ENCODE assay signal across 10 mouse cellular contexts in genomic region chr1:25510321-25511055, GRCm38 (mm10).
DNase-seq lines count a peak whose midpoint lies in the region; ATAC-seq and TF ChIP-seq lines count a peak whose summit lies in the region.
"Had no signal": no experiment of that assay in that cellular context is flagged by ENCODE, and none has a peak within 500 bp of the region (broad histone marks: within the 10 kb centered on the region; RNA-seq: fewer than 3 reads in every experiment).

No protein-coding gene starts in this region.

- DNase-seq in lung, adult 2 months: no peak
- DNase-seq in lung, postnatal 25 days (ENCODE audit: low spot score): no peak
- DNase-seq in c-Kit-positive CD71-negative TER-119-negative erythroid progenitor cells, embryonic 14.5 days (ENCODE audit: low read depth): peak; percentile 1
- DNase-seq in urinary bladder, adult 2 months (ENCODE audit: low spot score): no peak
- DNase-seq in thymus, adult 2 months: no peak
- no peak for DNase-seq in gastrocnemius, postnatal 4 days (ENCODE audit: low spot score in 2 of 2)
- DNase-seq: liver, embryonic 13.5 days had no signal

- 0 out of 2 replicates have a peak, but pooled peaks have one; percentile 14 for TF ChIP-seq CTCF in lung, adult 2 months (IDR thresholded peaks at IDR 0.05; ENCODE audit: insufficient read depth, low read length)
- TF ChIP-seq CTCF in thymus, adult 2 months (IDR thresholded peaks at IDR 0.05; ENCODE audit: borderline replicate concordance, control insufficient read depth, extremely low read depth, insufficient read depth, low read length, poor library complexity): no peak

- H3K4me1 ChIP-seq in lung, adult 2 months (ENCODE audit: control insufficient read depth, insufficient read depth, low read length): no peaks in the 10 kb centered on the region
- no peaks in the 10 kb centered on the region for H3K4me1 ChIP-seq in forebrain, embryonic 13.5 days
- H3K4me1 ChIP-seq in thymus, adult 2 months (replicated peaks; ENCODE audit: control insufficient read depth, insufficient read depth, low read length): no peaks in the 10 kb centered on the region
- H3K4me1 ChIP-seq: embryonic facial prominence, embryonic 15.5 days; liver, embryonic 13.5 days had no signal

- peak; percentile 55 for ATAC-seq in forebrain, embryonic 13.5 days
- peak; percentile 83 for ATAC-seq in megakaryocyte progenitor cell, adult 5-6 weeks (replicated peaks; ENCODE audit: poor library complexity)

- no peak for TF ChIP-seq POLR2A in lung, adult 2 months (IDR thresholded peaks at IDR 0.05; ENCODE audit: borderline replicate concordance, extremely low read depth, low read depth, low read length)
- no peak for TF ChIP-seq POLR2A in thymus, adult 2 months (IDR thresholded peaks at IDR 0.05; ENCODE audit: control insufficient read depth, extremely low read depth, insufficient read depth, low read length, poor library complexity)

- no peaks in the 10 kb centered on the region for H3K9me3 ChIP-seq in forebrain, embryonic 13.5 days (replicated peaks)
- H3K9me3 ChIP-seq: embryonic facial prominence, embryonic 15.5 days; liver, embryonic 13.5 days had no signal

- H3K27me3 ChIP-seq in forebrain, embryonic 13.5 days: no peaks in the 10 kb centered on the region
- H3K27me3 ChIP-seq in thymus, adult 2 months (ENCODE audit: control insufficient read depth, insufficient read depth, low read length): no peaks in the 10 kb centered on the region
- H3K27me3 ChIP-seq: embryonic facial prominence, embryonic 15.5 days; liver, embryonic 13.5 days had no signal

- 58% methylated on average over 10 of the region's 10 CpGs for WGBS in lung, adult 2 months
- whole genome bisulfite sequencing in forebrain, embryonic 13.5 days: 63% methylated on average over 10 of the region's 10 CpGs
- WGBS in thymus, adult 2 months: 63% methylated on average over 10 of the region's 10 CpGs

- H3K4me3 ChIP-seq in lung, adult 2 months (replicated peaks; ENCODE audit: extremely low read depth, low read depth, low read length): no peak overlapping the region
- no peak overlapping the region for H3K4me3 ChIP-seq in forebrain, embryonic 13.5 days
- H3K4me3 ChIP-seq in thymus, adult 2 months (ENCODE audit: control insufficient read depth, insufficient read depth, low read length): no peak overlapping the region
- H3K4me3 ChIP-seq: embryonic facial prominence, embryonic 15.5 days; liver, embryonic 13.5 days had no signal

- no peak overlapping the region for H3K27ac ChIP-seq in forebrain, embryonic 13.5 days
- H3K27ac ChIP-seq in thymus, adult 2 months (ENCODE audit: control insufficient read depth, insufficient read depth, low read length): no peak overlapping the region
- H3K27ac ChIP-seq: embryonic facial prominence, embryonic 15.5 days; liver, embryonic 13.5 days had no signal

- no peaks in the 10 kb centered on the region for H3K36me3 ChIP-seq in forebrain, embryonic 13.5 days (ENCODE audit: poor library complexity, severe bottlenecking)
- H3K36me3 ChIP-seq in thymus, adult 2 months (ENCODE audit: control insufficient read depth, insufficient read depth, low read length): no peaks in the 10 kb centered on the region
- H3K36me3 ChIP-seq: embryonic facial prominence, embryonic 15.5 days; liver, embryonic 13.5 days had no signal

- H3K4me2 ChIP-seq in forebrain, embryonic 13.5 days: no peak overlapping the region
- H3K4me2 ChIP-seq: embryonic facial prominence, embryonic 15.5 days; liver, embryonic 13.5 days had no signal

- H3K9ac ChIP-seq in forebrain, embryonic 13.5 days: no peak overlapping the region
- H3K9ac ChIP-seq: embryonic facial prominence, embryonic 15.5 days; liver, embryonic 13.5 days had no signal
